Comparison of ENCODE assay signal across 9 mouse cellular contexts in genomic region chr17:83001567-83001966, GRCm38 (mm10).
DNase-seq lines count a peak whose midpoint lies in the region; ATAC-seq and TF ChIP-seq lines count a peak whose summit lies in the region.
"Had no signal": no experiment of that assay in that cellular context is flagged by ENCODE, and none has a peak within 500 bp of the region (broad histone marks: within the 10 kb centered on the region; RNA-seq: fewer than 3 reads in every experiment).

No protein-coding gene starts in this region.

- TF ChIP-seq CTCF in forebrain, postnatal 0 days (IDR thresholded peaks at IDR 0.05; ENCODE audit: low read depth), result peak; percentile 80
- TF ChIP-seq CTCF in thymus, adult 2 months (IDR thresholded peaks at IDR 0.05; ENCODE audit: borderline replicate concordance, control insufficient read depth, extremely low read depth, insufficient read depth, low read length, poor library complexity), result no peak

- no peaks in the 10 kb centered on the region; the same call in 1 of the 2 replicates for H3K9me3 ChIP-seq in kidney, embryonic 16.5 days (ENCODE audit: low read length)
- no peaks in the 10 kb centered on the region for H3K9me3 ChIP-seq in forebrain, postnatal 0 days (ENCODE audit: low read length)

- no peaks in the 10 kb centered on the region for H3K36me3 ChIP-seq in kidney, embryonic 16.5 days (ENCODE audit: insufficient read depth, low read length)
- H3K36me3 ChIP-seq in forebrain, postnatal 0 days (ENCODE audit: insufficient read depth), result no peaks in the 10 kb centered on the region
- H3K36me3 ChIP-seq in thymus, adult 2 months (ENCODE audit: control insufficient read depth, insufficient read depth, low read length), result no peaks in the 10 kb centered on the region

- no peak overlapping the region for H3K4me3 ChIP-seq in kidney, embryonic 16.5 days (ENCODE audit: low read length)
- no peak overlapping the region for H3K4me3 ChIP-seq in forebrain, postnatal 0 days (ENCODE audit: low read depth, low read length)
- no peak overlapping the region for H3K4me3 ChIP-seq in thymus, adult 2 months (ENCODE audit: control insufficient read depth, insufficient read depth, low read length)

- peaks cover 9% of the 10 kb centered on the region; the same call in 1 of the 2 replicates for H3K4me1 ChIP-seq in kidney, embryonic 16.5 days (ENCODE audit: insufficient read depth, low read length)
- H3K4me1 ChIP-seq in forebrain, postnatal 0 days (ENCODE audit: insufficient read depth), result no peaks in the 10 kb centered on the region
- H3K4me1 ChIP-seq in thymus, adult 2 months (replicated peaks; ENCODE audit: control insufficient read depth, insufficient read depth, low read length), result no peaks in the 10 kb centered on the region

- H3K4me2 ChIP-seq in kidney, embryonic 16.5 days (replicated peaks; ENCODE audit: low read depth, low read length), result no peak overlapping the region
- H3K4me2 ChIP-seq in forebrain, postnatal 0 days (ENCODE audit: low read depth), result no peak overlapping the region

- no peak overlapping the region for H3K27ac ChIP-seq in kidney, embryonic 16.5 days (ENCODE audit: low read length)
- H3K27ac ChIP-seq in forebrain, postnatal 0 days (ENCODE audit: low read depth, low read length), result no peak overlapping the region
- H3K27ac ChIP-seq in thymus, adult 2 months (ENCODE audit: control insufficient read depth, insufficient read depth, low read length), result no peak overlapping the region

- no peak for DNase-seq in kidney, postnatal 4 days
- peak; percentile 61 for DNase-seq in NIH3T3 (ENCODE audit: low read depth)
- peak; percentile 66 for DNase-seq in forebrain, postnatal 0 days
- peak; percentile 24 for DNase-seq in naive thymus-derived CD4-positive, alpha-beta T cell, adult 2 months (ENCODE audit: low read depth)
- DNase-seq in frontal cortex, postnatal 25 days (ENCODE audit: low spot score in 2 of 2), result no peak
- DNase-seq in layer of hippocampus, adult 8-10 months (ENCODE audit: low spot score in 2 of 2), result no peak
- no peak for DNase-seq in thymus, adult 2 months
- DNase-seq: thymus, postnatal 14 days had no signal

- H3K9ac ChIP-seq in kidney, embryonic 16.5 days (replicated peaks; ENCODE audit: low read length), result no peak overlapping the region
- no peak overlapping the region for H3K9ac ChIP-seq in forebrain, postnatal 0 days

- TF ChIP-seq POLR2A in thymus, adult 2 months (IDR thresholded peaks at IDR 0.05; ENCODE audit: control insufficient read depth, extremely low read depth, insufficient read depth, low read length, poor library complexity), result no peak

- WGBS in kidney, embryonic 16.5 days, result 11% methylated on average over 2 of the region's 2 CpGs
- WGBS in forebrain, postnatal 0 days, result 12% methylated on average over 2 of the region's 2 CpGs
- WGBS in thymus, adult 2 months, result 5% methylated on average over 2 of the region's 2 CpGs

- ATAC-seq in kidney, embryonic 16.5 days (ENCODE audit: low FRiP score, low TSS enrichment), result peak; percentile 75
- ATAC-seq in forebrain, postnatal 0 days, result peak; percentile 59

- no peaks in the 10 kb centered on the region for H3K27me3 ChIP-seq in kidney, embryonic 16.5 days (ENCODE audit: insufficient read depth, low read length)
- H3K27me3 ChIP-seq in forebrain, postnatal 0 days (ENCODE audit: insufficient read depth, low read length), result no peaks in the 10 kb centered on the region
- no peaks in the 10 kb centered on the region for H3K27me3 ChIP-seq in thymus, adult 2 months (ENCODE audit: control insufficient read depth, insufficient read depth, low read length)

Comparison
In these comparisons a context has a peak if more than half of its experiments do, and no peak if none do; other contexts are left out.
1. DNase-seq: peak in NIH3T3 (single experiment), forebrain, postnatal 0 days (single experiment) and naive thymus-derived CD4-positive, alpha-beta T cell, adult 2 months (single experiment); none in kidney, postnatal 4 days (0 of 2), frontal cortex, postnatal 25 days (0 of 2), layer of hippocampus, adult 8-10 months (0 of 2) and thymus, adult 2 months (single experiment).